ENCODE assay signal across 8 mouse cellular contexts in the genomic region with DNA sequence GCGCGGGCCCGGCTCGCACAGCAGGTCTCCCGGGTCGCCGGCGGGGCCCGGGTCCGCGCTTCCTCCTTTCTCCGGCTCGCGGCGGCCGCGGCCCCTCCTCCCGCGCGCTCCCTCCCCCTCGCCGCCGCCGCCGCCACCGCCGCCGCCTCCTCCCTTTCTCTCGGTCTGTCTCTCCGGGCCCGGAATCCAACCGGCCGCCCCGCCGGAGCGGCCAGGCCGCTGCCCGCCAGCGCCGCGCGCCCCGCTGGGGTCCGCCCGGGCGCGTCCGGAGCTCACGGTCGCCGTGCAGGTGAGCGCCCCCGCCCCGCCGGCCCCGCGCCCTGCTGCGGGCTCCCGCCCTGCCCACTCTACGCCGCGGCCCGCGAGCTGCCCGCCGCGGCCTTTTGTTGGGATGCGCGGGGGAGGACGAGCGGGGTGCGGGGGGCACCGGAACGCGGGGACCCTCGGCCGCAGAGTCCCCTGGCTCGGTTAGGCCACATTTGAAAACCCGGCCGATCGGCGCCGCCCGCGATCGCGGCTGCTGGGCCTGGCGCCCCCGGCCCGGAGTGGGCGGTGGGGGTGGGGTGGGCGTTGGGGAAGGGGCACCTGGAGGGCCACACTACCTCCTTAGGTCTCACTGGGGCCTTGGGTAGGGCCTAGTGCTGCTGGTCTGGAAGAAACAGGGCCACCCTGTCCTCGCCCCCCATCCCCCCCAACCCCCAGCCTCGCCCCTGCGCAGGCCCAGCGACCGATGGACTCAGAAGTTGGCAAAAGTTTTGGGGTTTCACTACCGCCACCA. TPM values are rescaled to one million over a fixed set of nuclear protein-coding genes. Genes with fewer than 3 reads are reported as not detected.
A peak's percentile ranks its signal among the peaks of the same experiment; 100 is the strongest.
DNase-seq lines count a peak whose midpoint lies in the region; ATAC-seq and TF ChIP-seq lines count a peak whose summit lies in the region.

No protein-coding gene starts in this region.

- intact Hi-C loops in left cerebral cortex, adult 2 months (cut with DNase I), result no loop called here
- intact Hi-C loops in heart, postnatal 36 days (cut with DNase I), result no loop called here

- H3K4me1 ChIP-seq in embryonic facial prominence, embryonic 10.5 days, result peaks cover 73% of the 10 kb centered on the region
- H3K4me1 ChIP-seq in limb, embryonic 12.5 days (replicated peaks), result peaks cover 51% of the 10 kb centered on the region

- H3K27me3 ChIP-seq in embryonic facial prominence, embryonic 10.5 days (replicated peaks; ENCODE audit: low read depth, poor library complexity, severe bottlenecking), result no peaks in the 10 kb centered on the region
- H3K27me3 ChIP-seq in limb, embryonic 12.5 days, result no peaks in the 10 kb centered on the region

- H3K9ac ChIP-seq in limb, embryonic 12.5 days (replicated peaks), result peak overlapping the region; percentile 98

- H3K9me3 ChIP-seq in embryonic facial prominence, embryonic 10.5 days, result no peaks in the 10 kb centered on the region
- H3K9me3 ChIP-seq in limb, embryonic 12.5 days, result no peaks in the 10 kb centered on the region

- H3K4me2 ChIP-seq in limb, embryonic 12.5 days, result peak overlapping the region; percentile 79

- TF ChIP-seq CTCF in left cerebral cortex, adult 2 months (IDR thresholded peaks at IDR 0.05), result no peak

- peak overlapping the region; percentile 94 for H3K27ac ChIP-seq in left cerebral cortex, adult 2 months
- peak overlapping the region; percentile 99 for H3K27ac ChIP-seq in embryonic facial prominence, embryonic 10.5 days (replicated peaks)
- H3K27ac ChIP-seq in limb, embryonic 12.5 days, result peak overlapping the region; percentile 97

- peak; percentile 45 to 55 for DNase-seq in left cerebral cortex, adult 2 months (ENCODE audit: extremely low spot score in 1 of 2, low spot score in 2 of 2)
- no peak for DNase-seq in left cerebral cortex, adult 11 months (ENCODE audit: low spot score)
- peak; percentile 42 for DNase-seq in Muller cell, postnatal 12 days (ENCODE audit: inconsistent ontology term)
- peak; percentile 71 for DNase-seq in embryonic facial prominence, embryonic 10.5 days (ENCODE audit: low spot score)
- peak; percentile 52 to 56 for DNase-seq in heart, postnatal 36 days
- DNase-seq in neural tube, embryonic 10.5 days (ENCODE audit: extremely low spot score, low spot score), result peak; percentile 65
- DNase-seq in layer of hippocampus, adult 9-10 months (ENCODE audit: low spot score), result no peak

- under 1% methylated on average over 90 of the region's 98 CpGs for WGBS in embryonic facial prominence, embryonic 10.5 days
- under 1% methylated on average over 63 of the region's 98 CpGs for WGBS in limb, embryonic 12.5 days

- peaks cover 24% of the 10 kb centered on the region for H3K36me3 ChIP-seq in embryonic facial prominence, embryonic 10.5 days (replicated peaks)
- H3K36me3 ChIP-seq in limb, embryonic 12.5 days, result peaks cover 25% of the 10 kb centered on the region; the same call in 1 of the 2 replicates

- ATAC-seq in limb, embryonic 12.5 days (ENCODE audit: insufficient number of reproducible peaks, insufficient read depth, low FRiP score, low TSS enrichment, low read depth), result peak; percentile 13; the same call in 1 of the 2 replicates

- peak overlapping the region; percentile 85 for H3K4me3 ChIP-seq in left cerebral cortex, adult 2 months
- H3K4me3 ChIP-seq in embryonic facial prominence, embryonic 10.5 days, result peak overlapping the region; percentile 90
- peak overlapping the region; percentile 86 for H3K4me3 ChIP-seq in limb, embryonic 12.5 days (replicated peaks)

RNA-seq across cellular contexts. Expression of gene Src, which starts 6.1 kb away (rescaled TPM):
- 100 to 1,000 TPM; 133 to 134 TPM for total RNA-seq in left cerebral cortex, adult 2 months (2021)
- 22.1 and 23.1 TPM in 2 replicates for polyA plus RNA-seq in embryonic facial prominence, embryonic 10.5 days (2016; fragmentation: Nextera tagmentation; extraction: Ambion mirVana)
- total RNA-seq in heart, postnatal 36 days (2021), result 1 to 10 TPM; 3.4 to 4.9 TPM
- polyA plus RNA-seq in limb, embryonic 12.5 days (2016; fragmentation: Nextera tagmentation; extraction: Ambion mirVana), result 30.3 and 35.3 TPM in 2 replicates

RNA-seq across cellular contexts. Expression of gene Manbal, which starts 56.9 kb away (rescaled TPM):
- 10 to 100 TPM; 57.3 to 58.1 TPM for total RNA-seq in left cerebral cortex, adult 2 months (2021)
- 61.1 and 66.5 TPM in 2 replicates for polyA plus RNA-seq in embryonic facial prominence, embryonic 10.5 days (2016; fragmentation: Nextera tagmentation; extraction: Ambion mirVana)
- 10 to 100 TPM; 21.5 to 23.1 TPM for total RNA-seq in heart, postnatal 36 days (2021)
- polyA plus RNA-seq in limb, embryonic 12.5 days (2016; fragmentation: Nextera tagmentation; extraction: Ambion mirVana), result 77.7 and 79.4 TPM in 2 replicates

Comparison
In these comparisons a context has a peak if more than half of its experiments do, and no peak if none do; other contexts are left out.
1. DNase-seq: peak in left cerebral cortex, adult 2 months (2 of 2), Muller cell, postnatal 12 days (single experiment), embryonic facial prominence, embryonic 10.5 days (single experiment), heart, postnatal 36 days (2 of 2) and neural tube, embryonic 10.5 days (single experiment); none in left cerebral cortex, adult 11 months (single experiment) and layer of hippocampus, adult 9-10 months (single experiment).
2. RNA of gene Src, which starts 6.1 kb away (total RNA-seq): 133 to 134 TPM in left cerebral cortex, adult 2 months; 3.4 to 4.9 TPM in heart, postnatal 36 days; every median in the first group is over 10 times any median in the second.
3. Peak in every context shown above with its lines, with median percentiles within 50 percentile points of each other: H3K27ac ChIP-seq and H3K4me3 ChIP-seq.